Mouse (Mus musculus) liver (tissue): ENCODE data around the gene Obp1b.
"Not testable (repeated sequence)": the region's sequence is repeated elsewhere in the genome, so short reads cannot be mapped to it uniquely, and the experiment has no call there.

ENCODE experiments used
- DNase-seq: peaks from one replicate; pipeline ENCODE4 v3.0.0-alpha.2; 2020; ENCODE audit warnings: mixed read lengths

Gene Obp1b

DNA sequence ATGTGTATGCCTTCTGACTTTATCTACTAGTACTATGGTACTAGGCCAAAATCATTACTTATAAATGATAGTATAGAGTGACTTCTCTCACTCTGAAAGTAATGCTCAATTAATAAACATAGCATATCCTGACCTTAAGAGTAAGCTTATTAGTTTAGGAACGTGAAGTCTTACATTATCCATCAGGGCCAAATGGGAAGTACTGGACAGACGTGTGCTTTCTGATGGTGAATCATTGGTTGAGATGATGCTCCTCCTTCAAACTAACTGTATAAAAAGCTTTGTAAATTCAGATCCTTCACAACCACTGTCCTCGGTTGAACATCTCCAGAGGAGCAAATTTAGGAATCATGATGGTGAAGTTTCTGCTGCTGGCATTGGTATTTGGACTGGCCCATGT, at the start of gene Obp1b:
TSS of gene Obp1b (plus strand) at position 301 of the 400 bp plus-strand sequence.
- not testable (repeated sequence) for DNase-seq

DNA sequence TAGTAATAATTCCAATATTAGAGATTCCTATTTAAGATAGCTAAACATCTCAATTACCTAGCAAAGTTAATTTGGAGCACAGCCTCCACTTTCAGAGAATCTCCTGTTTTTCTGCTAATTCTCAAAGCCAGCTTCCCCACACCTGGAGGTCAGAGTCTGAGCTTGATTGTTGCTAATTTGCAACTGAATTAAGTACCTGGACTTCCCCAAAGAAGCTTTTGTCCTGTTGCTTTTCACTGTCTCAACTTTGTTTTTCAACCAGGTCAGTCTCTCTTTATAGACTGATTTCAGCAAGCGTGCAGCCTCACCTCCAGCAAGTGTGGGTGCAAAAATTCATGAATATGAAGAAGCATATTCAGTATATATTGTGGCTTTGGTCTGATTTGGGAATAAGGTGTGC, 15.6 kb downstream of the Obp1b start:
- not testable (repeated sequence) for DNase-seq

GRCm38 (mm10) chrX:78202829-78203228, 16.3 kb downstream of the Obp1b start:
- DNase-seq, result no peak
